Mouse (Mus musculus): Measurements from ENCODE around the gene Spire2.

DNA sequence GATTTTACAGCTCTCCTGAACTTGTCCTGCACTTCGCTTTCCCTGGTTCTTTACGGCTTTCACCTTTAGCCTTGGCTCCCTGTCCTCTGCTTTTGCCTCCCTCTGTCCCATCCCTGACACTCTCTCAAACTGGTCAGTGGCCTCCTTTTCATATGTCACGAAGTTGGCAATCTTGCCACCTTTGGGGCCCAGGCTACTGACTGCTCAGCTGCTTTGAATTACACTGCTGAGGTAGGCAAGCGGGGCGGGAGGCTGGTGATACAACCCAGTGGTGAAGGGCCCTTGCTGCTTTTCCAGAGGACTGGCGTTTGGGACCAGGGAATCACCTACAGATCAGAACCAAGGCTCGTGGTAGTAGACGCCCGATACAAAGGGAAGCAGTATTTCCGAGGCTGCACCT is 43.2 kb downstream of the Spire2 start:
- TF ChIP-seq POLR2A (IDR thresholded peaks at IDR 0.05; ENCODE audit: borderline replicate concordance, extremely low read depth, insufficient read depth, insufficient read length, poor library complexity, severe bottlenecking): no peak
- TF ChIP-seq CTCF (IDR thresholded peaks at IDR 0.05; ENCODE audit: borderline replicate concordance, extremely low read depth, insufficient read depth, insufficient read length): no peak

Data from brain, embryonic 14.5 days (tissue).